Mouse (Mus musculus) stomach, embryonic 14.5 days (tissue): ENCODE data around the gene Mpped2. TPM values are rescaled to one million over a fixed set of nuclear protein-coding genes. Genes with fewer than 3 reads are reported as not detected.
A peak's percentile ranks its signal among the peaks of the same experiment; 100 is the strongest.

Experiments
- ATAC-seq: fragments of 200-750 bp; cut with Nextera tagmentation; 2 replicates; pipeline ENCODE4 v1.8.0; 2017; ENCODE audit warnings: low read depth, moderate TSS enrichment; ENCODE audit not compliant: insufficient number of reproducible peaks, insufficient read depth, low FRiP score
- H3K27ac ChIP-seq: fragments of 300-500 bp; sonication (generic); 2 replicates; pipeline ENCODE4 v1.5.1; 2014; ENCODE audit warnings: mild to moderate bottlenecking, low read length, moderate library complexity, mixed read lengths
- H3K27me3 ChIP-seq: fragments of 300-500 bp; sonication (generic); 2 replicates; pipeline ENCODE4 v1.6.1; 2014; ENCODE audit warnings: low read length, control low read depth, mixed read lengths; ENCODE audit not compliant: control insufficient read depth, insufficient read depth
- H3K36me3 ChIP-seq: fragments of 300-500 bp; sonication (generic); 2 replicates; pipeline ENCODE4 v1.6.1; 2014; ENCODE audit warnings: mild to moderate bottlenecking, control low read depth, low read length, moderate library complexity, mixed read lengths; ENCODE audit not compliant: control insufficient read depth, insufficient read depth
- H3K4me1 ChIP-seq: fragments of 300-500 bp; sonication (generic); 2 replicates; pipeline ENCODE4 v1.6.1; 2014; ENCODE audit warnings: low read length, control low read depth, mixed read lengths; ENCODE audit not compliant: control insufficient read depth, insufficient read depth
- H3K4me2 ChIP-seq: fragments of 300-500 bp; sonication (generic); replicated peaks from 2 replicates; pipeline ENCODE4 v1.6.1; 2014; ENCODE audit warnings: low read depth, low read length, control low read depth
- H3K4me3 ChIP-seq: fragments of 300-500 bp; sonication (generic); 2 replicates; pipeline ENCODE4 v1.5.1; 2014; ENCODE audit warnings: low read depth, low read length, control low read depth
- H3K9ac ChIP-seq: fragments of 300-500 bp; sonication (generic); replicated peaks from 2 replicates; pipeline ENCODE4 v1.6.1; 2014; ENCODE audit warnings: low read depth, mild to moderate bottlenecking, control low read depth, low read length, moderate library complexity, mixed read lengths
- H3K9me3 ChIP-seq: fragments of 300-500 bp; sonication (generic); 2 replicates; pipeline ENCODE4 v1.6.1; 2016; ENCODE audit warnings: low read depth, low read length, control low read depth; ENCODE audit not compliant: control insufficient read depth
- WGBS: fragments of 180-500 bp; shearing (Covaris S2); extraction: QIAGEN DNeasy Blood & Tissue Kit; methylation state at CpG from one replicate; pipeline ENCODE4 v1.1.7; 2014; 5-methylcytosine and 5-hydroxymethylcytosine counted together
- polyA plus RNA-seq: library from polyadenylated mRNA; unstranded; fragments of >200 nt; fragmentation: Nextera tagmentation; extraction: Ambion mirVana; gene quantifications from 2 replicates; pipeline ENCODE4 v1.2.1, GENCODE M21; 2014

Gene Mpped2
- polyA plus RNA-seq, 1 experiment from 2014 or later: 52.9 TPM

DNA sequence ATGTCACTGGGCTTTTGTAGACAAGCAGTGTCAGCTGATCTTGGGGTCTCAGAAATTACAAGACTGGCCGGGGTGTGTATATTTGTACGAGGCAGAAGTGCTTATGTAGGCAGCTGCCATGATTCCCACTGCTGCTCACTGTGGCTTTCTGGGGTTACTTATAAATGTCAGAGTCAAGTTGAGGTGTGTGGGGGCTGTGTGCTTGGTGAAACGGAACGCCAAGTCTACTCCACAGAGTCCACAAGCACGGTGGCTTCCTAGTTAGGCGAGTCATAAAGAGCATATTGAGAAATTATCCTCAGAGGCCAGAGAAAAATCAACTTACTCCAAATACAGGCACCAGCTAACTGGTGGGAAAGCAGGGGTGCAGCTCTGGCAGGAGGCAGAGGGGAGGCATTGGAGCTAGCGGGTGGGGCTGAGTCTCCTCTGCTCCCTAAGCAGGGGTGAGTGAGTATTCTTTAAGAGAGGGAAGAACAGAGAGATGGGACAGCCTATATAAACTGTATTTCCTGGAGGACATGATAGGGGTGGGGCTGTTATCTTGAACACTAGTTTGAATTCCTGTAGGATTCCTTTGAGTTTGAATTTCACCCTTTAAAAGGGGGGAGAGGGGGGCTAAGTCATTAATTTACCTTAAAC, 172.2 kb downstream of the Mpped2 start:
- 44% methylated on average over 7 of the region's 7 CpGs for WGBS
- no peaks in the 10 kb centered on the region for H3K9me3 ChIP-seq
- H3K36me3 ChIP-seq: no peaks in the 10 kb centered on the region
- H3K4me2 ChIP-seq: no peak overlapping the region
- 0 out of 2 replicates have a peak, but pooled peaks cover 6% of the 10 kb centered on the region for H3K4me1 ChIP-seq
- no peak overlapping the region for H3K27ac ChIP-seq
- no peak for ATAC-seq
- H3K4me3 ChIP-seq: no peak overlapping the region
- no peak overlapping the region for H3K9ac ChIP-seq
- H3K27me3 ChIP-seq: no peaks in the 10 kb centered on the region

DNA sequence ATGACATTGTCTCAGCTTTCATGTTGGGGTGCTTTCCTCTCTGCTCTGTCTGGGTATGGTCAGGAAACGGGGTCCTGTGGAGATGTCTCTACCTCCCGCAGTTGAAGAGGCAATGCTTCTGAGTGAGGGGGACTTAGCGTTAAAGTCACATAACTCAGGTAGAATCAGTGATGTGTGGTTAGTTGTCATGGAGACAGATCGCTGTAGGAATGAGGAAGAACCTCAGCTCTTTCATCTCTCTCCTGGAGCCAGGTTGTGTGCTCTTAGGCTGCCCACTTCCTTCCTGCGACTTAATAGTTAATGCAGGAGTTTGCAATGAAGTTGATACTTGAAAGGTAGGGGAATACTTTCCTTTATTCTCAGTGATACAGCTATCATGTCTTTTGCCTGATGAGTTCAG, 173.2 kb downstream of the Mpped2 start:
- Histone ChIP-seq H3K27me3 (no peaks in the 10 kb centered on the region), H3K4me3 (no peak overlapping the region), H3K27ac (no peak overlapping the region), H3K9me3 (no peaks in the 10 kb centered on the region), H3K4me2 (no peak overlapping the region), H3K4me1 (0 out of 2 replicates have a peak, but pooled peaks cover 4% of the 10 kb centered on the region), H3K9ac (no peak overlapping the region), H3K36me3 (no peaks in the 10 kb centered on the region)
- WGBS: 27% methylated on average over 5 of the region's 5 CpGs
- no peak for ATAC-seq

DNA sequence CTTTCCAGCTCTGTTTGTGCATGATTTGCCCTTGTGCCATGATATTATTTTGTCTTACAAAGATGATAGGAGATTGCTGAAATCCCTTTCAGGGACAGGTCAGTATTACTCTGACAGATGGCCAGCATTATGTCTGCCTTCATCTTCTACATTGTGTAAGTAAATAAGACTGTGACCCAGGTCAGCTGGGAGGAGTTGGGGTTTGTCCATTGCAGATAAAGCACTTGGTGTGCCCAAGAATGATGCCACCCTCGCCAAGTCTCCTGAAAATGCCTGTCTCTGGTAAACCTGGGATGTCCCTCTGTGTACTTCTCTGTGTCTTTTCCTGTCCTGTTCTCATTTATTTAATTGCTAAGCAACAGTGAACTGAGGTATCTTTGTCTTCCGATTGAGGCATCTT, 177.8 kb downstream of the Mpped2 start:
- H3K27me3 ChIP-seq: no peaks in the 10 kb centered on the region
- no peak overlapping the region for H3K27ac ChIP-seq
- H3K9me3 ChIP-seq: no peaks in the 10 kb centered on the region
- no peak overlapping the region for H3K4me3 ChIP-seq
- 89% methylated on average over 2 of the region's 2 CpGs for WGBS
- H3K4me2 ChIP-seq: no peak overlapping the region
- no peaks in the 10 kb centered on the region for H3K4me1 ChIP-seq
- no peak overlapping the region for H3K9ac ChIP-seq
- no peaks in the 10 kb centered on the region for H3K36me3 ChIP-seq
- ATAC-seq: no peak

DNA sequence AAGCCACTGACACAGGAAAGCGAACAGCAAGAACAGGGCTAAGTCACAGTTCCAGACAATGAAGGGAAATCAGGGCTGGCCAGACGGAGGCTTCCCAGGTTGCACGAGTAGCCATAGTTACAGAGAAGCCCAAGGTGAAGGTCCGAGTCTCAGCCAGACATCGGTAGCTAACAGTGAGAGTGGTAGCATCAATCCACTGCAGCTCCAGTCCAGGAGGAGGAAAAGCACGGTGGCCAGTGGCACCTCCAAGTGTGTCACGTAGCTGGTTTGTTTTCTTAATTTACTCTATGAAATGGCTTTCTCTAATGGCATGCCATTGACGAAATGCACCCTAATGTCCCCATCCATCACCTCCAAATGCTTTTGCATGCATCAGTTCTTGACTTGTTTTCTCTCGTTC, 180.1 kb downstream of the Mpped2 start:
- no peak for ATAC-seq
- Histone ChIP-seq H3K4me3 (no peak overlapping the region), H3K36me3 (no peaks in the 10 kb centered on the region), H3K27ac (no peak overlapping the region), H3K9me3 (no peaks in the 10 kb centered on the region), H3K27me3 (no peaks in the 10 kb centered on the region), H3K4me1 (no peaks in the 10 kb centered on the region), H3K9ac (no peak overlapping the region), H3K4me2 (no peak overlapping the region)
- WGBS: 57% methylated on average over 9 of the region's 9 CpGs

DNA sequence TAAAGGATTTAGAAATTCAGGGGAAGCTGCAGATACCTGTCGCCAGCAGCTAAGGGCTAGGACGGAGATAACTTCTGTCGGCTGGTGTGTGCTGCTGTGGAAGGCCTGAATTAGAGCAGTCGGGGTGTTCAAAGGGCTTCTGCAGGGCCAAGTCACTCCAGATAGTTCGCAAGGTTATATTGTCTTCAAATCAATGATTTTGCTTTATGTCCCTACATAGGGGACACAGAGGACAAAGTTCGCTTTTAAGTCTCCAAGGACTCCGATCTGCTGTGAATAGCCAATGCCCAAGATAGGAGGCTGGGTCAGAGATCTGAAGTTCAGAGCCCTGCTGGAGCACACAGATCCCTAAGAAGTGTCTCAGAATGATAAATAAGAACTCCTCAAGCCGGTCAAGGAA, 190.3 kb downstream of the Mpped2 start:
- WGBS: 47% methylated on average over 8 of the region's 8 CpGs
- no peak for ATAC-seq
- Histone ChIP-seq H3K9me3 (no peaks in the 10 kb centered on the region), H3K9ac (no peak overlapping the region), H3K27me3 (no peaks in the 10 kb centered on the region), H3K4me2 (no peak overlapping the region), H3K36me3 (no peaks in the 10 kb centered on the region; the same call in 1 of the 2 replicates), H3K4me1 (peaks cover 5% of the 10 kb centered on the region; the same call in 1 of the 2 replicates), H3K27ac (no peak overlapping the region), H3K4me3 (no peak overlapping the region)

DNA sequence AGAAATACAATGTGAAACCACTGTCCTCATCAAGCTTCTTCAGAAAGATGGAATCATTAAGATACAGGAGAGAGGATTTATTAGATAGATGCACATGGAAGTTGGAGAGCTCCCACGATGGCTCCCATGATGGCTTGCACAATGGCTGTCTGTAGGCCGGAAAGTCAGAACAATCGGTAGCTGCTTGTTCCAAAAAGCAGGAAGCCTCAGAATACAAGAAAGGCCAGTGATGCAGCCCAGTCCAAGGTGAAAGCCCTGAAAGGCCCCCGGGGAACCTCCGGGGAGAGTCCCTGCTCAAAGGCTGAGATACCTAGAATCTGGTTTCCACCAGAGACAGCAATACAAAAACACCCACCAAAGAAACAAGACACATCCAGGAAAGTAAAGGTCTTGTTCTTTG, 195.1 kb downstream of the Mpped2 start:
- Histone ChIP-seq H3K9me3 (no peaks in the 10 kb centered on the region), H3K4me2 (no peak overlapping the region), H3K36me3 (no peaks in the 10 kb centered on the region), H3K4me3 (no peak overlapping the region), H3K27ac (no peak overlapping the region), H3K27me3 (no peaks in the 10 kb centered on the region), H3K9ac (no peak overlapping the region), H3K4me1 (peaks cover 12% of the 10 kb centered on the region)
- no peak for ATAC-seq
- WGBS: 88% methylated on average over 5 of the region's 5 CpGs

DNA sequence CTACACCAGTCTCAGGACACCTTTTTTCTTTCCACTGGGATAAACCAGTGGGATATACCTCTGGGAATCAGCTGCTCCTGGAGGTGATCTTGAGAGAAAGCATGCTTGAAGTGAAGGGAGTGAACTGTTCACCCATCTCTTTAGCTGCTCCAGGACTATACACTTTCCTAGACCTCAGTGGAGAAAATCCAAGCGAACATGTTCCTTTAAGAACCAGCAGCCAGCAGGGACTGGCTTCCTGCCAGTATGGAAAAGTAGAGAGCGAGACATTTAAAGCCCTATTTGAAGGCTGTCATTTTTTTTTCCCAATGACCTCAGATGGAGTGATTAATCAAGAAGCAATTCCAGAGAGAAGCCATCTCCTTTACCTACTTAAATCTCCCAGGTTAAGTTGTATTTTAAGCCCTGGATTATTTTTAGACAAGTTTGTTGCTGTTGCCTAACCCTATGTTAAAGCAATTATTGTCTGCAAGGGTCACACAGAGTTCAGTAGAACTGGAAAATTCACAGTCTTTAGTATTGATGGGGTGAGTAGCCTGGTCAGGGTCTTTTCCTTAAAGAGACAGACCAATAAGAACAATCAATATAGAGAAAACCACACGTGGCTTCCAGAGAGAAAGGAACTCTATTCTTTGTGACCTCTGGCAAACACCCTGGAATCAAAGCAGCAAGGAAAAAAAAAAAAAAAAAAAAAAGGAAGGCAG, 196.4 kb downstream of the Mpped2 start:
- H3K9me3 ChIP-seq: no peaks in the 10 kb centered on the region
- H3K9ac ChIP-seq: no peak overlapping the region
- peak overlapping the region; percentile 28; the same call in 1 of the 2 replicates for H3K27ac ChIP-seq
- WGBS: 3% methylated on average over 3 of the region's 3 CpGs
- no peak overlapping the region for H3K4me3 ChIP-seq
- no peak overlapping the region for H3K4me2 ChIP-seq
- H3K4me1 ChIP-seq: peaks cover 8% of the 10 kb centered on the region; the same call in 1 of the 2 replicates
- ATAC-seq: peak; percentile 72
- no peaks in the 10 kb centered on the region for H3K36me3 ChIP-seq
- no peaks in the 10 kb centered on the region for H3K27me3 ChIP-seq

DNA sequence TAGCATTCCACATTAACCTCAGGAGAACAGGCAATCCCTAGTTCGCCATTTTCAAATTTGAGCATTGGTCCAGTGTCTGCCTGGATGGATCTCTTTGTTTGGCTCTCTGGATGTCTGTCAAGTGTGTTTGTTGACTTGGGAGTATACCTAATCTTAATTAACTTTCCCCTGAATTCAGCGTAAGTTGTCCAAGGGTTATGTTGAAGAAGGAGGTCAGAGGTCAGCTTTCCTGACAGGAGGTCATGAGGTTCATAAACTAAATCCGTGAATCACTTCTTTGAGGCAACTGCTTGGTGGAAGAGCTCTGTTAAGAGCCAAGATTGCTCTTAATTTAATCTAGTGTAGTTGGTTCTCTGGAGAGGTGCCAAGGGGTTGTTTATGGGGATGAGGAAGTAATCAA, 200.3 kb downstream of the Mpped2 start:
- Histone ChIP-seq H3K9ac (no peak overlapping the region), H3K4me1 (peaks cover 8% of the 10 kb centered on the region; the same call in 1 of the 2 replicates), H3K27me3 (no peaks in the 10 kb centered on the region), H3K36me3 (no peaks in the 10 kb centered on the region), H3K27ac (no peak overlapping the region), H3K9me3 (no peaks in the 10 kb centered on the region), H3K4me3 (no peak overlapping the region), H3K4me2 (no peak overlapping the region)
- WGBS: 31% methylated on average over 3 of the region's 3 CpGs
- ATAC-seq: no peak
